8 mouse cellular contexts compared by ENCODE assay signal in genomic region chr15:100983427-100984153, GRCm38 (mm10).
DNase-seq lines count a peak whose midpoint lies in the region; ATAC-seq lines count a peak whose summit lies in the region.

No protein-coding gene starts in this region.

- ATAC-seq in megakaryocyte-erythroid progenitor cell, adult 5-6 weeks (replicated peaks; ENCODE audit: low FRiP score, low TSS enrichment, poor library complexity, severe bottlenecking) = peak; percentile 81

- intact Hi-C loops in heart, postnatal 36 days (cut with DNase I) = no loop called here
- intact Hi-C loops in left cerebral cortex, postnatal 36 days (cut with DNase I) = loop anchor here (2.0 to 10.0 kb wide), 2 partner anchors 59 to 219 kb away; partner anchors contain the start of gene Slc4a8

- peak; percentile 58 to 63 for DNase-seq in cerebellum, postnatal 14 days
- DNase-seq in cerebellum, adult 9-11 months = no peak
- DNase-seq in MN1 (ENCODE audit: low spot score) = peak; percentile 88
- DNase-seq in embryo, embryonic 9.5 days (ENCODE audit: extremely low spot score) = peak; percentile 78
- DNase-seq in heart, postnatal 36 days = peak; percentile 38 to 41
- peak; percentile 62 to 72 for DNase-seq in left cerebral cortex, postnatal 36 days (ENCODE audit: low spot score in 2 of 2)
- peak; percentile 72 for DNase-seq in right cerebral cortex, postnatal 25 days
